Mouse (Mus musculus): ENCODE measurements around the gene Aftph.

- no peak for TF ChIP-seq CTCF (IDR thresholded peaks at IDR 0.05)
- TF ChIP-seq EP300 (IDR thresholded peaks at IDR 0.05) = no peak
Observed at GRCm38 (mm10) chr11:20646986-20647726, 94.2 kb downstream of the Aftph start.
